Mouse (Mus musculus): ENCODE data around the gene Rgs7.

- TF ChIP-seq POLR2A (IDR thresholded peaks at IDR 0.05; ENCODE audit: low read depth, low read length) (no peak), CTCF (IDR thresholded peaks at IDR 0.05; ENCODE audit: extremely low read depth, insufficient read length, insufficient replicate concordance, low read depth, low read length) (no peak)
Measured at GRCm38 (mm10) chr1:175322781-175323180, 169.5 kb downstream of the Rgs7 start.
